ENCODE assay signal across 8 mouse cellular contexts in the genomic region with DNA sequence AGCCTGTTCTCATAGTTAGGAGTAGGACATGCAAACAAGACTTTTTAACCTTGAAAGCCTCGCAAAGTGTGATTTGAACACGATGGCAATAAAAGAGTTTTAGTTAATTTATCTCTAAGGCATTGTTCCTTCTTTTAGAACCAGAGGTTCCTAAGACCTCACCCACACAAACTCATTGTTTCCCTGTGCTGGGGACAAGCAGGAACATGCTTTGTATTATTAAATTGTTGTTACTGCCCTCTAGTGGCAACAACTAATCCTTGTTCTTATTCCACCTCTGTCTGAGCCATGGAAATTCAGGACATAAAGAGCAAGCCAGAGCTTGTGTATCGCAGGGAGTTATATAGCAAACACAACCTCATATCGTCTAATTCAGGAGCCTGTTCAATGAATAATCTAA.
A peak's percentile ranks its signal among the peaks of the same experiment; 100 is the strongest.
DNase-seq lines count a peak whose midpoint lies in the region; ATAC-seq and TF ChIP-seq lines count a peak whose summit lies in the region.

No protein-coding gene starts in this region.

- peaks cover 40% of the 10 kb centered on the region for H3K4me1 ChIP-seq in forebrain, embryonic 13.5 days
- H3K4me1 ChIP-seq in intestine, embryonic 14.5 days (replicated peaks; ENCODE audit: control insufficient read depth, insufficient read depth, low read length) = peaks cover 9% of the 10 kb centered on the region
- H3K4me1 ChIP-seq in lung, embryonic 14.5 days (ENCODE audit: insufficient read depth) = no peaks in the 10 kb centered on the region

- H3K4me2 ChIP-seq in forebrain, embryonic 13.5 days = no peak overlapping the region
- H3K4me2 ChIP-seq in intestine, embryonic 14.5 days (ENCODE audit: low read length) = no peak overlapping the region
- no peak overlapping the region for H3K4me2 ChIP-seq in lung, embryonic 14.5 days

- no peak overlapping the region for H3K4me3 ChIP-seq in forebrain, embryonic 13.5 days
- no peak overlapping the region for H3K4me3 ChIP-seq in intestine, embryonic 14.5 days (ENCODE audit: low read depth, low read length)
- no peak overlapping the region for H3K4me3 ChIP-seq in lung, embryonic 14.5 days (ENCODE audit: low read depth, low read length)

- intact Hi-C loops in gastrocnemius, postnatal 14 days (cut with DNase I; ENCODE audit: low total_unique reads) = loop anchor here (5.0 to 10.0 kb wide), 2 partner anchors 192 to 319 kb away; no protein-coding TSS in a partner anchor

- H3K9ac ChIP-seq in forebrain, embryonic 13.5 days = no peak overlapping the region
- H3K9ac ChIP-seq in intestine, embryonic 14.5 days (ENCODE audit: low read length) = no peak overlapping the region
- H3K9ac ChIP-seq in lung, embryonic 14.5 days = no peak overlapping the region

- peak; percentile 9 for DNase-seq in urinary bladder, postnatal 14 days (ENCODE audit: low spot score)
- no peak for DNase-seq in urinary bladder, adult 2 months (ENCODE audit: low spot score)
- peak; percentile 31 for DNase-seq in c-Kit-positive CD71-negative TER-119-negative erythroid progenitor cells, embryonic 14.5 days (ENCODE audit: low read depth)
- DNase-seq in intestine, embryonic 14.5 days (ENCODE audit: low spot score) = no peak
- DNase-seq in lung, embryonic 14.5 days = peak; percentile 93
- DNase-seq in skeletal muscle tissue, adult 2 months (ENCODE audit: low read depth, low spot score) = peak; percentile 61
- no peak for DNase-seq in gastrocnemius, postnatal 14 days

- ATAC-seq in forebrain, embryonic 13.5 days = peak; percentile 79
- ATAC-seq in intestine, embryonic 14.5 days (replicated peaks; ENCODE audit: low FRiP score, low TSS enrichment, low read depth) = 0 out of 2 replicates have a peak, but pooled peaks have one; percentile 66
- ATAC-seq in lung, embryonic 14.5 days (ENCODE audit: insufficient read depth) = peak; percentile 80

- H3K27me3 ChIP-seq in forebrain, embryonic 13.5 days = no peaks in the 10 kb centered on the region
- H3K27me3 ChIP-seq in intestine, embryonic 14.5 days (replicated peaks; ENCODE audit: control insufficient read depth, insufficient read depth, low read length) = no peaks in the 10 kb centered on the region
- H3K27me3 ChIP-seq in lung, embryonic 14.5 days (ENCODE audit: insufficient read depth, low read length) = no peaks in the 10 kb centered on the region

- no peaks in the 10 kb centered on the region for H3K9me3 ChIP-seq in forebrain, embryonic 13.5 days (replicated peaks)
- no peaks in the 10 kb centered on the region for H3K9me3 ChIP-seq in intestine, embryonic 14.5 days (ENCODE audit: control insufficient read depth, low read length)
- H3K9me3 ChIP-seq in lung, embryonic 14.5 days (ENCODE audit: low read depth, low read length) = no peaks in the 10 kb centered on the region

- peak; percentile 72 for TF ChIP-seq CTCF in lung, embryonic 14.5 days (IDR thresholded peaks at IDR 0.05; ENCODE audit: low read depth)

- no peak overlapping the region for H3K27ac ChIP-seq in forebrain, embryonic 13.5 days
- no peak overlapping the region for H3K27ac ChIP-seq in intestine, embryonic 14.5 days (ENCODE audit: low read depth)
- no peak overlapping the region for H3K27ac ChIP-seq in lung, embryonic 14.5 days (ENCODE audit: low read depth)

- H3K36me3 ChIP-seq in forebrain, embryonic 13.5 days (ENCODE audit: poor library complexity, severe bottlenecking) = no peaks in the 10 kb centered on the region
- H3K36me3 ChIP-seq in intestine, embryonic 14.5 days (ENCODE audit: control insufficient read depth, insufficient read depth, low read length) = no peaks in the 10 kb centered on the region
- no peaks in the 10 kb centered on the region for H3K36me3 ChIP-seq in lung, embryonic 14.5 days (ENCODE audit: insufficient read depth)

- WGBS in forebrain, embryonic 13.5 days = 20% methylated on average over 4 of the region's 4 CpGs
- 22% methylated on average over 4 of the region's 4 CpGs for WGBS in intestine, embryonic 14.5 days
- 27% methylated on average over 4 of the region's 4 CpGs for WGBS in lung, embryonic 14.5 days

Comparison
In these comparisons a context has a peak if more than half of its experiments do, and no peak if none do; other contexts are left out.
1. DNase-seq: peak in urinary bladder, postnatal 14 days (single experiment), c-Kit-positive CD71-negative TER-119-negative erythroid progenitor cells, embryonic 14.5 days (single experiment), lung, embryonic 14.5 days (single experiment) and skeletal muscle tissue, adult 2 months (single experiment); none in urinary bladder, adult 2 months (single experiment), intestine, embryonic 14.5 days (single experiment) and gastrocnemius, postnatal 14 days (single experiment).
2. Peak in every context shown above with its lines, with median percentiles within 50 percentile points of each other: ATAC-seq.